Mouse (Mus musculus): ENCODE data around the gene Rnf31.

DNA sequence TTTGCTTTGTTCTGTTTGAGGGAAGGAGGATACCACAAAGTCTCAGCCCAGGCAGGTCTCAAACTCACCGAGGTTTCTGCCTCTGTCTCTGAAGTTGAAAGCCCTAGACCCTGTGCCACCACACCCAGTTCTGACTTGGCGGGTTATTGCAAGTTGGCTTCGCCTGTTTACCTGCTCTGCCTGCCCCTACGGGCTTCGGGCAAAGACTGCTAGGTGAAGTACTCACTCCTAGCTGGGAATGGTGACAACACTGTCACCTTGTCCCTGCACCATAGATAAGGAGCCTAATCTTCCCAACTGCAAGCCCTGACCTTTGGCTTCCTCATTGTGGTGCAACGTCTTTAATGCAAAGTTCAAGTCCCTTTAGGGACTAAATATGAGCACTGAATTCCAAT, 5.9 kb upstream of the Rnf31 start:
- TF ChIP-seq EP300 (IDR thresholded peaks at IDR 0.05; ENCODE audit: low read depth), result no peak
- no peak for TF ChIP-seq CTCF (IDR thresholded peaks at IDR 0.05; ENCODE audit: low read depth)
